Mouse (Mus musculus): ENCODE data around the gene Snx25.
"Not testable (repeated sequence)": the region's sequence is repeated elsewhere in the genome, so short reads cannot be mapped to it uniquely, and the experiment has no call there.

The Snx25 gene

GRCm38 (mm10) chr8:46135546-46135945 lies 16.4 kb downstream of the Snx25 start:
- not testable (repeated sequence) for DNase-seq

GRCm38 (mm10) chr8:46130426-46130825 lies 21.5 kb downstream of the Snx25 start:
- DNase-seq = peak; percentile 69

- no peak for DNase-seq
Observed at GRCm38 (mm10) chr8:46122498-46122897, 29.5 kb downstream of the Snx25 start.

- peak; percentile 65 for DNase-seq
Observed at GRCm38 (mm10) chr8:46119176-46119575, 32.8 kb downstream of the Snx25 start.

GRCm38 (mm10) chr8:46117172-46117571 lies 34.8 kb downstream of the Snx25 start:
- no peak for DNase-seq

GRCm38 (mm10) chr8:46113421-46114170 lies 38.4 kb downstream of the Snx25 start:
- DNase-seq = not testable (repeated sequence)

GRCm38 (mm10) chr8:46107690-46108089 lies 44.3 kb downstream of the Snx25 start:
- DNase-seq = no peak

GRCm38 (mm10) chr8:46103434-46103833 lies 48.5 kb downstream of the Snx25 start:
- DNase-seq = no peak

- DNase-seq = peak; percentile 66
Observed at GRCm38 (mm10) chr8:46092667-46093360, 59.1 kb downstream of the Snx25 start.

GRCm38 (mm10) chr8:46083141-46083540 lies 68.8 kb downstream of the Snx25 start:
- DNase-seq = no peak

GRCm38 (mm10) chr8:46081030-46081429 lies 70.9 kb downstream of the Snx25 start:
- no peak for DNase-seq

- no peak for DNase-seq
Observed at GRCm38 (mm10) chr8:46078866-46079265, 73.1 kb downstream of the Snx25 start.

- no peak for DNase-seq
Observed at GRCm38 (mm10) chr8:46075223-46075622, 76.7 kb downstream of the Snx25 start.

GRCm38 (mm10) chr8:46073540-46074140 lies 78.3 kb downstream of the Snx25 start:
- DNase-seq = no peak

GRCm38 (mm10) chr8:46072798-46073197 lies 79.2 kb downstream of the Snx25 start:
- DNase-seq = no peak

GRCm38 (mm10) chr8:46040260-46040659 lies 111.7 kb downstream of the Snx25 start:
- DNase-seq = no peak

- DNase-seq = no peak
Observed at GRCm38 (mm10) chr8:46039666-46040065, 112.3 kb downstream of the Snx25 start.

- DNase-seq = peak; percentile 80
Observed at GRCm38 (mm10) chr8:46036217-46036616, 115.7 kb downstream of the Snx25 start.

- no peak for DNase-seq
Observed at GRCm38 (mm10) chr8:46024392-46024791, 127.6 kb downstream of the Snx25 start.

GRCm38 (mm10) chr8:46022758-46023157 lies 129.2 kb downstream of the Snx25 start:
- no peak for DNase-seq

- DNase-seq = no peak
Observed at GRCm38 (mm10) chr8:46022203-46022602, 129.8 kb downstream of the Snx25 start.

GRCm38 (mm10) chr8:46010746-46011680 lies 140.9 kb downstream of the Snx25 start:
- peak; percentile 43 for DNase-seq

- peak; percentile 27 for DNase-seq
Observed at GRCm38 (mm10) chr8:46010306-46010705, 141.7 kb downstream of the Snx25 start.
